Mouse (Mus musculus): ENCODE measurements around the gene Man1a2. TPM values are rescaled to one million over a fixed set of nuclear protein-coding genes. Genes with fewer than 3 reads are reported as not detected.

Gene Man1a2
- total and polyA plus RNA-seq, 3 experiments, result 27.1 to 261 (median 33.2) TPM

DNA sequence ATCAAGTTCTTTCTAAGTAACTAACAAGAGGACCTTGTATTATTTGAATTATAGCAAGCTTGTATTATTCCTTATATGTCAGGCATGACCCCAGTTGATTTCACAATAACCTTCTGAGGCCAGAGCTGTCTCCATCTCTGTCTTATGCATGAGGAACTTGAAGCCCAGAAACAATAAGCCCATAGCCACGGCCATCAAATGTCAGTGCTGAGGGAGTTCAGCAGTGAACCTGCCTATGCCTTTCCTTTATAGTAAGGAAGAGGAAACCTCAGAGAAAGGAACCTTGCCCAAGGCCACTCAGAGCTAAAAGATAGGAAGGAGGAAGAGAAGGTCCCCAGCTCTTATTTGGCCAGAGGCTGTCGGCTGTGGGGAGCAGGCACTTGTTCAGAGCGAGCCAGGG, 150.9 kb downstream of the Man1a2 start:
- no peaks in the 10 kb centered on the region for H3K4me1 ChIP-seq (ENCODE audit: control insufficient read depth in 1 of 2, insufficient read depth in 2 of 2, low read length in 2 of 2)
- H3K27ac ChIP-seq (ENCODE audit: control insufficient read depth, low read depth, low read length), result no peak overlapping the region
- no peaks in the 10 kb centered on the region for H3K79me2 ChIP-seq (ENCODE audit: control insufficient read depth, insufficient read depth, low read length, poor library complexity)
- no peaks in the 10 kb centered on the region for H3K9me3 ChIP-seq (replicated peaks; ENCODE audit: insufficient read depth, low read length)
- H3K27me3 ChIP-seq (ENCODE audit: control insufficient read depth in 1 of 2, insufficient read depth in 2 of 2, low read length in 2 of 2), result no peaks in the 10 kb centered on the region; a peak in 2 of 4 replicates
- H3K4me3 ChIP-seq (ENCODE audit: control insufficient read depth in 1 of 2, insufficient read depth in 1 of 2, low read depth in 2 of 2, low read length in 2 of 2), result no peak overlapping the region
- H3K36me3 ChIP-seq (ENCODE audit: control insufficient read depth in 1 of 2, insufficient read depth in 2 of 2, low read length in 2 of 2), result no peaks in the 10 kb centered on the region
- TF ChIP-seq SMC3 (IDR thresholded peaks at IDR 0.05; ENCODE audit: low read depth, low read length), result no peak
- TF ChIP-seq MAX (IDR thresholded peaks at IDR 0.05; ENCODE audit: low read length), result no peak
- TF ChIP-seq TAL1 (IDR thresholded peaks at IDR 0.05; ENCODE audit: low read length), result no peak
- TF ChIP-seq ZNF384 (IDR thresholded peaks at IDR 0.05; ENCODE audit: low read depth, low read length), result no peak
- TF ChIP-seq NRF1 (IDR thresholded peaks at IDR 0.05; ENCODE audit: insufficient read depth, low read depth, low read length, poor library complexity, severe bottlenecking), result no peak
- TF ChIP-seq GATA1 (IDR thresholded peaks at IDR 0.05; ENCODE audit: low read depth, low read length), result no peak
- no peak for TF ChIP-seq ETS1 (IDR thresholded peaks at IDR 0.05; ENCODE audit: low read depth, low read length)
- TF ChIP-seq ZC3H11A (IDR thresholded peaks at IDR 0.05; ENCODE audit: low read depth, low read length), result no peak
- TF ChIP-seq POLR2AphosphoS2 (IDR thresholded peaks at IDR 0.05; ENCODE audit: low read length), result no peak
- no peak overlapping the region for H3K9ac ChIP-seq (ENCODE audit: control insufficient read depth, low read depth, low read length, poor library complexity, severe bottlenecking)
- no peak for DNase-seq (ENCODE audit: low read depth, low spot score)

DNA sequence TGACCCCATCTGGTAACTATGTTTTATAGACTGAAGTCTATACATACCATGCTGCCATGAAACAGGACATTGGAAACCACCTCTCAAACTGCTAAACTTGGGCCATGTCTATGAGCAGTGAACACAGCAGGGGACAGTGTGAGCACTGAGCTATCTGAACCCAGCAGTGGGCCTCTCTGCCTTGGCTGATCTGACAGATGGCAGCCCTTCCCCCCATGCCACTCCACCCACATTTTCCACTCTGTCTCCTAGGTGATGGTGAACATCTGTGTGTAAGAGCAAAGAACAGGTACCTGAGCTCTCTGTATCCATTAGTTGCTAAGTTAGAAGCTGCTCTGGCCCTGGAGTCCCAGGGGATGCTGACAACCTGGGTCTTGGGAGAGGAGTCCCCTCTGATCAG, 151.9 kb downstream of the Man1a2 start:
- no peak overlapping the region for H3K9ac ChIP-seq (ENCODE audit: control insufficient read depth, low read depth, low read length, poor library complexity, severe bottlenecking)
- no peak overlapping the region for H3K27ac ChIP-seq (ENCODE audit: control insufficient read depth, low read depth, low read length)
- H3K36me3 ChIP-seq (ENCODE audit: control insufficient read depth in 1 of 2, insufficient read depth in 2 of 2, low read length in 2 of 2), result no peaks in the 10 kb centered on the region
- H3K79me2 ChIP-seq (ENCODE audit: control insufficient read depth, insufficient read depth, low read length, poor library complexity), result no peaks in the 10 kb centered on the region
- no peak for DNase-seq (ENCODE audit: low read depth, low spot score)
- H3K4me3 ChIP-seq (ENCODE audit: control insufficient read depth in 1 of 2, insufficient read depth in 1 of 2, low read depth in 2 of 2, low read length in 2 of 2), result no peak overlapping the region
- H3K4me1 ChIP-seq (ENCODE audit: control insufficient read depth in 1 of 2, insufficient read depth in 2 of 2, low read length in 2 of 2), result no peaks in the 10 kb centered on the region
- no peak for TF ChIP-seq JUND (IDR thresholded peaks at IDR 0.05; ENCODE audit: low read depth, low read length)
- H3K27me3 ChIP-seq (ENCODE audit: control insufficient read depth in 1 of 2, insufficient read depth in 2 of 2, low read length in 2 of 2), result 0 out of 4 replicates have a peak, but pooled peaks cover 0 to 1% of the 10 kb centered on the region in 2 experiments
- no peaks in the 10 kb centered on the region for H3K9me3 ChIP-seq (replicated peaks; ENCODE audit: insufficient read depth, low read length)

DNA sequence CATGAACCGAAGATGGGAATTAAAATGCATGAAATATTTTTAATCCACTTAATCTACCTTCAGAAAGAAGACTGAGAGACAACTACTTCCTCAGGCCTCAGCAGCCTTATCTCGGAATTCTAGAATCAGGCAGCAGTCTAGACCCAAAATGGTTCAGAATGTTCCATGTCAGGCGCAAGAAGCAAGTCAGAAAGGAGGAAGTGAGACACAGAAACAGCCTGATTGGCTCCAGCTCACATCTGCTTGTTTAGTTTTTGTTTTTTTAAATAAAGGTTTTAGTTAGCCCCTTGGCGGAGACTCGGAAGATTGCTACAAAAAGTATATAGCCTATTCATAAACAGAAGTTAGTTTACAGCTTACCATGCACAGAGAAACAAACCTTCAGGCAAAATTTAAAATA, 154.4 kb downstream of the Man1a2 start:
- Histone ChIP-seq H3K4me3 (ENCODE audit: control insufficient read depth in 1 of 2, insufficient read depth in 1 of 2, low read depth in 2 of 2, low read length in 2 of 2) (no peak overlapping the region), H3K9ac (ENCODE audit: control insufficient read depth, low read depth, low read length, poor library complexity, severe bottlenecking) (no peak overlapping the region), H3K36me3 (ENCODE audit: control insufficient read depth in 1 of 2, insufficient read depth in 2 of 2, low read length in 2 of 2) (no peaks in the 10 kb centered on the region), H3K9me3 (replicated peaks; ENCODE audit: insufficient read depth, low read length) (no peaks in the 10 kb centered on the region), H3K27me3 (ENCODE audit: control insufficient read depth in 1 of 2, insufficient read depth in 2 of 2, low read length in 2 of 2) (peaks cover 0 to 3% of the 10 kb centered on the region in 2 experiments; a peak in 1 of 4 replicates), H3K79me2 (ENCODE audit: control insufficient read depth, insufficient read depth, low read length, poor library complexity) (no peaks in the 10 kb centered on the region), H3K27ac (ENCODE audit: control insufficient read depth, low read depth, low read length) (no peak overlapping the region), H3K4me1 (ENCODE audit: control insufficient read depth in 1 of 2, insufficient read depth in 2 of 2, low read length in 2 of 2) (no peaks in the 10 kb centered on the region)
- TF ChIP-seq EP300 (IDR thresholded peaks at IDR 0.05; ENCODE audit: low read depth in 1 of 2, low read length in 2 of 2) (no peak), MXI1 (IDR thresholded peaks at IDR 0.05; ENCODE audit: low read depth, low read length) (no peak)
- peak; percentile 23 for DNase-seq (ENCODE audit: low read depth, low spot score)
